Mouse (Mus musculus) liver, adult 2 months (tissue): ENCODE data around the gene Elavl4.

Experiments used
- CTCF ChIP-seq: fragments of 200-500 bp; IDR thresholded peaks from 2 replicates; pipeline ENCODE4 v1.5.1; 2011; ENCODE audit warnings: low read depth, low read length, control low read depth
- POLR2A ChIP-seq: fragments of 200-500 bp; IDR thresholded peaks from 2 replicates; pipeline ENCODE4 v1.6.1; 2011; ENCODE audit warnings: low read length, control low read depth; ENCODE audit not compliant: insufficient read depth; ENCODE audit errors: extremely low read depth

- TF ChIP-seq POLR2A (no peak), CTCF (no peak)
These were observed 190.1 kb downstream of the Elavl4 start for GRCm38 (mm10) chr4:110161600-110161999.
